Mouse (Mus musculus) fat pad, adult 2 months (tissue): ENCODE results near the gene Ttc33.

ENCODE experiments used
- DNase-seq: peaks from one replicate; pipeline ENCODE4 v3.0.0-alpha.2; 2011; ENCODE audit warnings: low read depth, low spot score; ENCODE audit errors: extremely low read depth

Gene Ttc33

DNA sequence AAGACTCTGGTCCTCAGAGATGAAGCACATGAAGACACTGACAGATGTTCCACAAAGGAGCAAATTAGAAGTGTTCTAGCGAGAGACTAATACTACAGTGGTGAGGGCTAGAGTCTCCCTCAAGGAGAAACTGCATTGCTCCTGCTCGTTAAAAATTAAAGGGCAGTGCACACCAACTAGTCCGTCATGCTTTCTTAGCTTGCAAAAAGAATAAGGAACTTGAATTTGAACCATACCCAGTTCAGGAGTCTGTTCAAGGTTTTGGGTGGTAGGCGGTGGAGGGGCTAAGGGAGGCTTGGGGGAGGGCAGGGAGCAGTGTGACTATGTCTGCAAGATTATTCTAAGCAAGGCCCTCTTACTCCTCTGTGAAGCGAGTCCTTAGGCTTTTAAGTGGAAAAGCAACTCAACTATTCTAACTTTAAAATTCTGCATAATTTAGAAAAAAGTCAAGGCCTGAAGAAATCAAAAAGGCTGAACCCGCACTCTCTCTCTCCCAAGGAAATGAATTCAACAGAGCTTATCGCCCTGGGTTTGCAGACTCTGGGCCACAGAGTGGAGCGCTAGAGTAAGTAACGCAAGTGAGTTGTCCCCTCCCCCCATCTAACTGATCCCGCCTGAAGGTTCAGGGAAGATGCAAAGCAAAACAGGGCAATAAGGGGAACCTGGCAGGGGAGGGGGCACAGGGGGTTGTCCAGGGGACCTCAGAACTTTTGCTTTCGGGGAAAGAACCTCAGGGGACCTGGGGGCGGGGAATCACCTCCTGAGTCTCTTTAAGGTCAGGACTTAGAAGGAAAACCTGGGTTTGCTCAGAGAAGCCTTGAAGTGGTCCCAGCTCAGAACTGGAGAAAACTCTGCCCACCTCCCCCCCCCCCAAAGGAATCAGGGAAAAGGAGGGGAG lies 56.2 kb downstream of the Ttc33 start:
- DNase-seq, result no peak

DNA sequence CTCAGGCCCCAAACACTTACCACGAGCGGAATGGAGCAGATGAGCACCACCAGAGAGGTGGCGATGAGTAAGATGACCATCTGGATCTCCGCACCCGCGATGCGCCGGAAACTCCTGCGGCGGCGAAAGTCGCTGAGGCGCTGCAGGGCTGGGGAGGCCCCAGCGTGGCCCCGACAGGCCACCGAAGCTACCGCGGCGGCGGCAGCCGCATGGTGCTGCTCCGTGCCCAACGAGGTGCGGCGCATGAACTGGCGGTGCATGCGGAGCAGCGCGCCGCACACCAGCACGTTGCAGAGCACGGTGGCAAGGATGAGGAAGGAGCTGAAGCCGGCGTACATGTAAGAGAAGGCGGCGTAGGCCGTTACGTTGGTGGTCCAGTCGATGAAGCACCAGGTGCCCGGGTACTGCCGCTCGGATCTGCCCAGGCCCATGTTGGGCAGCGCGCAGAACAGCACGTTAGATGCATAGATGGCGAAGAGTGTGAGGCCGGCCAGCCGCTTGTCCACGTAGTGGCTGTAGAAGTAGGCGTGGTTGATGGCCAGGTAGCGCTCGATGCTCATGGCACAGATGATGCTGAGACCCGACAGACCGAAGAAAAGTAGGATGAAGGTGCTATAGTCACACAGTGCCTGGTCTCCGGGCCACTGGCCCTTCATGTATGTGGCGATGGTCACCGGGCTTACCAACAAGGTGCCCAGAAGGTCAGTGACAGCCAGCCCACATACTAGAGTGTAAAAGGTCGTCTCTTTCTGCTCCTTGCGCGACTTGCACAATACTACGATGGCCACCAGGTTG lies 57.1 kb downstream of the Ttc33 start:
- DNase-seq, result no peak

DNA sequence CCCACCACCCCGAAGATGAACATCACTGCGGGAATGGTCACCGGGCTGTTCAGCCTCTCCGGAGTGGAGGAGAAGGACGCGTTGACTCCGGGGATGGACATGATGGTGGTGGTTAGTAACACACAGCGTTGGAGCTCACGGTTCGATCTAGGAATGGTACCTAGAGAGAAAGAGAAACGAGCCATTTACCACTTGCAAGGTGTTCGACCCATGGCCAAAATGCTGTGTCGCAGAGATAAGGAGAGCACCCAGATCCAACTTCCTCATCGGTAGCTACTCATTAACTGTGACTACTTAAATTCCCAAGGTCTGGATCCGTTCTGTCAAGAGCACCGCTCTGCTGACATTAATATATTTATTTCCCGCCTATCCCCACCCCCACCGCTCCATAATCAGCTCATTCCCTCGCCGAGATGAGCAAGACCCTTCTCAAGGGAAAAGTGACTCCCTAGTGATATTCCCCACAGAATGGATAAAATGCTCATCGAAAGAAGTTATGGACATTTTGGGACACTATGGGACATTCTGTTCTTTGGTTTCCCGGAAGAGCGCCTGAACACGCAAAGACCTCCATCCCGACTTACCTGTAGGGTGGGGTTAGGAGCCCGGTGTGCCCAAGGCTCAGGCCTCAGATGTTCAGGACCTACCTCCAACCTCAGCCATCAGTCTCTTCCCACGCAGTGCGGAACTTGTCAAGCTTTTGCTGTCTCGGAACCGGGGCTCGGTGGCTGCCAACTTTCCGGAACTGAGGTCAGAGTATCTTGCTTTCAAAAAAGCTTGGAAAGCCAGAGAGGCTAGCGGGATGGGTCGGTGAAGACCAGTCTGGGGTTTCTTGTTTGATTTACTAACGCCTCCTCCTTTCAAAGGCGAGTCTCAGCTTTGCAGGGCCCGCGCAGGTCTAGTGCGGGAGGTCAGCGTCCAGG lies 58.0 kb downstream of the Ttc33 start:
- DNase-seq, result no peak

DNA sequence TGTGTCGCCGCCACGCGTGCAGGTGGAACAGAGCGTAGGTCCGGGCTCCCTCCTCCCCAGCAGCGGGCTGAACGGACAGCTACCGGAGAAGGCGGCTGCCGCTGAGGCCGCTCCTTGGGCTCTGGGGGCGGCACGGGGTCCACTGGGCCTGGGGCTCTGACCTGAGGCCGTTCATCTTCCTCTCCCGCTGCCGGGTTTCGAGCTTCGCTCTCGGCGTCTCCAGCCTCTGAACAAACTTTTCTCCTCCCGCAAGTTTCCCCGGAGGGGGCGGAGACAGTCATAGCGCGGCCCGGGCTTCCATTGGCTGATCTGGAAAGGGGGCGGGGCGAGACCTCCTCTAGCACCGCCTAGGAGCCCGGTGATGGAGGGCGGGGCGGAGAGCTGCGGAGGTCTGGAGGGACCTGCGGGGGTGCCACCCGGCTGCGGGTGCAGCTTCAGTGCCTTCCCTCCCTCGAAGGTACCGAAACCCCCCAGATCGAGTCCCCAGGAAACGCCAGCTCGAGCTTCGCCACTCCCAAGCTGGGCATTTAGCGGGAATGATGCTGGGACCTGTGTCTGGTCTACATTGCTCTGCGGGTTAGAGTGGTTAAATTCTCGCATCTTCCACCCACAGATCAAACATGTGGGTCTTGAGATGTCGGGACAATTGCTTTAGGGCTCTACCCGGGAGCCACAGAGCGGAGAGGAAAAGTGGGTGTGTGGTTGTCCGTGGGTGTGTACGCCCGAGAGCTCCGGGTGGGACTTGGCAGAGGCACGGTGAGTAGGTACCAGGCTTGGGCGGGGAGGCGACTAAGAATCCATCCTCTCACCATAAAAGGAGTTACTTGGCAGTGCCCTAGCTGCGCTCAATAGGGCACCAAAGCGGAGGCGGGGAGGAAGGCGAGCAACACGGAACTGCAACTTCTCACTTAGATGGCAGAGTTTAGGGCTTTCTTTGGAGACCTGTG lies 58.9 kb downstream of the Ttc33 start, which contains the start of gene Ptger4:
Gene Ptger4 (minus strand): TSS at position 229 of the 947 bp plus-strand sequence.
- DNase-seq, result peak; percentile 43

DNA sequence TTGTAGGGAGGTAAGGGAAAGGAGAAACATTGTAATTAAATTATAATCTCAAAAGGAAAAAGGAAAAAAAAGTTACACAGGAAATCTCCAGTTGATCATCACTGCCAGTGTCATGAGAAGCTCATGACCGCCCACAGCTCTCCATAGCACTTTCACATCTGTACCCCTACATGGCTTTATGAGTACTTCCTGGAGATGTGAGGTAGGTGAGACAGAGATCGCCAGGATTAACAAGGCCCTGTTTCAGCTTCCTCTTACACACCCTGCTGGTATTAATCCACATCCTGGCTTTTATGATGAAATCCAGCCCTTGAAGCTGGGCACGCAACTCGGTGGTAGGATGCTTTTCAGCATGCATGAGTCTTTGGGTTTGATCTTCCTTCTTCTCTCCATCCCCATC lies 64.9 kb downstream of the Ttc33 start:
- no peak for DNase-seq

GRCm38 (mm10) chr15:5260183-5260582 lies 74.9 kb downstream of the Ttc33 start:
- DNase-seq, result no peak

DNA sequence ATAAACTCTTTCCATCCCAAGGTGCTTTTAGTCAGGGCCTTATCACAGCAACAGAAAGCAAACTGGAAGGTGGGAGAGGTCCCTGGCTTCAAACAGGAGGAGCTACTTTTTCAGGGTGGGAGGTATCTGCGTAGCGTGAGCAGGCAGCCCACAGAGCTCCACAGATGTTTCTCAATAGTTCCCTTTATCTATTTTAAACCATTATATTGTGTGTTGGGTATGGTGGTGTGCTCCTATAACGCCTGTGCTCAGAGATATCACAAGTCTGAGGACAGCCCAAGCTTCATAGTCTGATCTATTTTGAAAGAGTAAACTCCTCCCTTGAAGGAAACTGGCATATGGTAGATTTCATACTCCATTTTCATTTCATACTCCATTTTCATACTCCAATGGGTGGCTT lies 75.7 kb downstream of the Ttc33 start:
- DNase-seq, result no peak

DNA sequence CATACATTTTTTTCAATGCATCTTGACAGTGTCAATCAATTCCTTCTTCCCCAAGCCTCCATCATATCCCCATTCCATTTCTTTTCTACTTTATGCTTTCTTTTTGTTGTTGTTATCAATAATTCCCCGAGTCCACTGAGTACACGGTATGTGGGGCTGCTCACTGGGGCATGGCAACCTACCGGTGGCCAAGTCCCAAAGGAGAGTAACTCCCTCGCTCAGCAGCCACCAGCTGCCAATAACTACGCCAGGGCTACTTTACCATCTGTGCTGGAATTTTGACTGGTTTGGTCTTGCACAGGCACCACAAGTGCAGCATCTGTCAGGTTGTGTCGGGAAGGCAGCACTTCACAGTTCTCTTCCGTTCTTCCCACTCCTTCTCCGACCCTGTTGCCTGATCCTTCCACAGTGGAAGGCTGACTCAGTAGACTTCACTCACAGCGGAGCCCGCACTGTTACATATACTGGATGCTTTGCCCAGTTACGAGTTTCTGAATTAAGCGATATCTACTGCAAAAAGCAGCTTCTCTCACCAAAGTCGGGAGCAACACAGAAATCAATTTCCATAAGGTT lies 76.9 kb downstream of the Ttc33 start:
- DNase-seq, result no peak

DNA sequence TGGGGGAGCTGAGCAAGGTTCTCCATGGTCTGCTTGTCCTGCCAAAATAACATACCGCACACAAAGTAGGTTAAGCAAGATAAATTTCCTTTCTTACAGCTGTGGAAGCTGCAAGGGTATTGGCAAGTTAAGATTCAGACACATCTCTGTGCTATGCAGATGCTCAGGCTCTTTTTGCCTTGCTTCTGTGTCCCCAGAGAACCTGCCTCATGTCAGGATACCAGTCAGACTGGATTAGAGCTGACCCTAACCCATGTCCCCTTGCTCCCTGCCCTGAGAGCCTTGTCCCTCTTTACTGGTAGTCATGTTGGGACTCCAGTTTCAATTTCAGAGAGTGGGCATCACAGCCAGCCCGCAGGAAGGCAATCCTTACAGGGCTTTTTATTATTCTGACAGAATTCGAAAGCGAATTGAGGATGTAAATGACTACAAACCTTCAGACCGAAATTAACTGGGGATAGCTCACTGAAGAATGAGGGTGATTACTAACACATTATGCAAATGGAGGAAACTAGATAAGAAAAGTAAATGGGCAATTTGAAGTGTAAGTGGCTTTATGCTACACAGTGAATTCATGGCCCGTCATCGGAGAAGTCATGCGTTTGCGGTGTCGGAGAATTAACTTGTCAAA lies 77.7 kb downstream of the Ttc33 start:
- DNase-seq, result no peak

DNA sequence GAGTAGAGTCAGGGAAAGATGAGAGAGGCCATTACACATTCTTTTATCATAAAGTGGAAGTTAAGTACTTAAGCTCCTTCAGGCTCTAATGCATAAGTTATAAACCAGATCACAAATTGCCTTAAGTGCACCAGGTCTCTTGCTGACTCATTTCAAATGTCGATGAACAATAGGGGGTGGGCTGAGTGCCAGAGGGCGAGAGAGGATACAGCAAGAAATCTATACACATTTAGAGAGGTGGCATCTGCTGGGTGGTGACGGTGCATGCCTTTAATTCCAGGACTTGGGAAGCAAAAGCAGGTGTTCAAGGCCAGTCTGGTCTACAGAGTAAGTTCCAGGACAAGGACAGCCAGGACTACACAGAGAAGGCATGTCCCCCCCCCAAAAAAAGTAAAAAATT lies 80.8 kb downstream of the Ttc33 start:
- no peak for DNase-seq
